Mouse (Mus musculus): ENCODE measurements around the gene Ddi2. TPM values are rescaled to one million over a fixed set of nuclear protein-coding genes. Genes with fewer than 3 reads are reported as not detected.

Ddi2 gene
- total RNA-seq, 1 experiment: 48.5 TPM

- in situ Hi-C loops (cut with MboI; ENCODE audit: low sequenced_read_pairs in 2 of 2, unreplicated experiment in 2 of 2): no loop called here
- Histone ChIP-seq H3K27ac (ENCODE audit: insufficient read depth, low read depth, low read length, poor library complexity, severe bottlenecking) (no peak overlapping the region), H3K36me3 (ENCODE audit: control insufficient read depth, insufficient read depth, low read length, poor library complexity, severe bottlenecking) (no peaks in the 10 kb centered on the region), H3K4me1 (ENCODE audit: control insufficient read depth in 2 of 2, insufficient read depth in 2 of 2, low read length in 2 of 2, poor library complexity in 1 of 2) (peaks cover 0 to 5% of the 10 kb centered on the region in 2 experiments; a peak in 1 of 4 replicates), H3K4me3 (ENCODE audit: insufficient read depth in 1 of 2, low read depth in 1 of 2, low read length in 2 of 2, poor library complexity in 1 of 2, severe bottlenecking in 1 of 2) (no peak overlapping the region), H3K9me3 (ENCODE audit: control insufficient read depth, insufficient read depth, low read depth, low read length) (no peaks in the 10 kb centered on the region), H3K9ac (ENCODE audit: insufficient read depth, low read depth, low read length, poor library complexity, severe bottlenecking) (no peak overlapping the region)
- DNase-seq (ENCODE audit: low read depth, low spot score): no peak
- no peak for TF ChIP-seq ZNF384 (IDR thresholded peaks at IDR 0.05; ENCODE audit: low read depth, low read length)
- TF ChIP-seq CHD2 (IDR thresholded peaks at IDR 0.05; ENCODE audit: low read depth, low read length): no peak
- TF ChIP-seq HCFC1 (IDR thresholded peaks at IDR 0.05; ENCODE audit: borderline replicate concordance, insufficient read depth, low read length): no peak
- TF ChIP-seq ZC3H11A (IDR thresholded peaks at IDR 0.05; ENCODE audit: borderline replicate concordance, low read depth, low read length): no peak
- TF ChIP-seq MAFK (IDR thresholded peaks at IDR 0.05; ENCODE audit: insufficient read depth, low read depth, low read length): no peak
Observed at GRCm38 (mm10) chr4:141651944-141652343, 71.3 kb downstream of the Ddi2 start.

GRCm38 (mm10) chr4:141651286-141651685 is 71.9 kb downstream of the Ddi2 start:
- TF ChIP-seq CHD2 (IDR thresholded peaks at IDR 0.05; ENCODE audit: low read depth, low read length) (no peak), MAFK (IDR thresholded peaks at IDR 0.05; ENCODE audit: insufficient read depth, low read depth, low read length) (no peak), ZC3H11A (IDR thresholded peaks at IDR 0.05; ENCODE audit: borderline replicate concordance, low read depth, low read length) (no peak), HCFC1 (IDR thresholded peaks at IDR 0.05; ENCODE audit: borderline replicate concordance, insufficient read depth, low read length) (no peak), ZNF384 (IDR thresholded peaks at IDR 0.05; ENCODE audit: low read depth, low read length) (no peak)
- Histone ChIP-seq H3K9ac (ENCODE audit: insufficient read depth, low read depth, low read length, poor library complexity, severe bottlenecking) (no peak overlapping the region), H3K9me3 (ENCODE audit: control insufficient read depth, insufficient read depth, low read depth, low read length) (no peaks in the 10 kb centered on the region), H3K4me3 (ENCODE audit: insufficient read depth in 1 of 2, low read depth in 1 of 2, low read length in 2 of 2, poor library complexity in 1 of 2, severe bottlenecking in 1 of 2) (no peak overlapping the region), H3K27ac (ENCODE audit: insufficient read depth, low read depth, low read length, poor library complexity, severe bottlenecking) (no peak overlapping the region), H3K36me3 (ENCODE audit: control insufficient read depth, insufficient read depth, low read length, poor library complexity, severe bottlenecking) (no peaks in the 10 kb centered on the region), H3K4me1 (ENCODE audit: control insufficient read depth in 2 of 2, insufficient read depth in 2 of 2, low read length in 2 of 2, poor library complexity in 1 of 2) (peaks cover 0 to 4% of the 10 kb centered on the region in 2 experiments; a peak in 1 of 4 replicates)
- no peak for DNase-seq (ENCODE audit: low read depth, low spot score)
- in situ Hi-C loops (cut with MboI; ENCODE audit: low sequenced_read_pairs in 2 of 2, unreplicated experiment in 2 of 2): no loop called here

GRCm38 (mm10) chr4:141649244-141649643 is 74.0 kb downstream of the Ddi2 start:
- Histone ChIP-seq H3K4me3 (ENCODE audit: insufficient read depth in 1 of 2, low read depth in 1 of 2, low read length in 2 of 2, poor library complexity in 1 of 2, severe bottlenecking in 1 of 2) (no peak overlapping the region), H3K9me3 (ENCODE audit: control insufficient read depth, insufficient read depth, low read depth, low read length) (no peaks in the 10 kb centered on the region), H3K9ac (ENCODE audit: insufficient read depth, low read depth, low read length, poor library complexity, severe bottlenecking) (no peak overlapping the region), H3K4me1 (ENCODE audit: control insufficient read depth in 2 of 2, insufficient read depth in 2 of 2, low read length in 2 of 2, poor library complexity in 1 of 2) (no peaks in the 10 kb centered on the region), H3K36me3 (ENCODE audit: control insufficient read depth, insufficient read depth, low read length, poor library complexity, severe bottlenecking) (no peaks in the 10 kb centered on the region), H3K27ac (ENCODE audit: insufficient read depth, low read depth, low read length, poor library complexity, severe bottlenecking) (no peak overlapping the region)
- DNase-seq (ENCODE audit: low read depth, low spot score): no peak
- in situ Hi-C loops (cut with MboI; ENCODE audit: low sequenced_read_pairs in 2 of 2, unreplicated experiment in 2 of 2): no loop called here
- TF ChIP-seq HCFC1 (IDR thresholded peaks at IDR 0.05; ENCODE audit: borderline replicate concordance, insufficient read depth, low read length) (no peak), MAFK (IDR thresholded peaks at IDR 0.05; ENCODE audit: insufficient read depth, low read depth, low read length) (no peak), CHD2 (IDR thresholded peaks at IDR 0.05; ENCODE audit: low read depth, low read length) (no peak), ZNF384 (IDR thresholded peaks at IDR 0.05; ENCODE audit: low read depth, low read length) (no peak), ZC3H11A (IDR thresholded peaks at IDR 0.05; ENCODE audit: borderline replicate concordance, low read depth, low read length) (no peak)

DNA sequence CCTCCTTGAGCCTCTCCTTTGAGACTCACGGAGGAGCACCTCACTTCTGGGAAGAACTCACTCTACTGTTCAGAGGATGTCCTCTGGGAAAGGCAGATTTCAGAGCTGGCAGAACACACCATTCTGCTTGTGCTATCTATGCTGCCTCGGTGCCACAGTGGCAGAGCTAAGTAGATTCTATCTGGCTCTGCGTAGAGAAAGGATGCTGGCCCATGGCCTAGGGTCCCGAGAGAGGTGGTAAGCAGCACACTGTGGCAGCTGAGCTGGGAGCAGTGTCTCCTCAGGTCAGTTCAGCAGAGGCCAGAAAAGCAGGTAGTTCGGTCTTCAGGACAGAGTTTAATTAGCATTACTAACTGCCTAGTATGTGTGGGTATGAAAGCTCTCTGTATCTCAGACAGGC is 75.0 kb downstream of the Ddi2 start:
- TF ChIP-seq CHD2 (IDR thresholded peaks at IDR 0.05; ENCODE audit: low read depth, low read length): no peak
- no peaks in the 10 kb centered on the region for H3K36me3 ChIP-seq (ENCODE audit: control insufficient read depth, insufficient read depth, low read length, poor library complexity, severe bottlenecking)
- no peak overlapping the region for H3K27ac ChIP-seq (ENCODE audit: insufficient read depth, low read depth, low read length, poor library complexity, severe bottlenecking)
- H3K4me3 ChIP-seq (ENCODE audit: insufficient read depth in 1 of 2, low read depth in 1 of 2, low read length in 2 of 2, poor library complexity in 1 of 2, severe bottlenecking in 1 of 2): no peak overlapping the region
- in situ Hi-C loops (cut with MboI; ENCODE audit: low sequenced_read_pairs in 2 of 2, unreplicated experiment in 2 of 2): no loop called here
- H3K4me1 ChIP-seq (ENCODE audit: control insufficient read depth in 2 of 2, insufficient read depth in 2 of 2, low read length in 2 of 2, poor library complexity in 1 of 2): no peaks in the 10 kb centered on the region
- DNase-seq (ENCODE audit: low read depth, low spot score): no peak
- no peaks in the 10 kb centered on the region for H3K9me3 ChIP-seq (ENCODE audit: control insufficient read depth, insufficient read depth, low read depth, low read length)
- no peak overlapping the region for H3K9ac ChIP-seq (ENCODE audit: insufficient read depth, low read depth, low read length, poor library complexity, severe bottlenecking)

DNA sequence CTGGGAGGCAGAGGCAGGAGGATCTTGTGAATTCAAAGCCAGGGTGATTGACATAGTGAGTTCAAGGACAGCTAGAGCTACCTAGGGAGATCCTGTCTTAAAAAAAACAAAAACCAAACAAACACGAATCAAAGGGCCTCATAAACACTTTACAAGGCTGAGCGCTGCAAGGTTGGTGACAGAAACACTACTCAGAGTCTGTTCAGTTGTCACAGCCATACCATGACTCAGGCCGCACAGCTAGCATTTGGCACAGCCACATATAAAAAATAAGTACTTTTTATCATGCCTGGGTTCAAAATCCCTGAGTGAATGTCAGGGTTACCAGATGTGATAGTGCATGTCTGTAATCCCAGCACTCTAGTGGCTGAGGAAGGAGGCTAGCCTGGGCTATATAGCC is 76.0 kb downstream of the Ddi2 start:
- Histone ChIP-seq H3K4me3 (ENCODE audit: insufficient read depth in 1 of 2, low read depth in 1 of 2, low read length in 2 of 2, poor library complexity in 1 of 2, severe bottlenecking in 1 of 2) (no peak overlapping the region), H3K9ac (ENCODE audit: insufficient read depth, low read depth, low read length, poor library complexity, severe bottlenecking) (no peak overlapping the region), H3K4me1 (ENCODE audit: control insufficient read depth in 2 of 2, insufficient read depth in 2 of 2, low read length in 2 of 2, poor library complexity in 1 of 2) (peaks cover 0 to 4% of the 10 kb centered on the region in 2 experiments; a peak in 1 of 4 replicates), H3K9me3 (ENCODE audit: control insufficient read depth, insufficient read depth, low read depth, low read length) (no peaks in the 10 kb centered on the region), H3K36me3 (ENCODE audit: control insufficient read depth, insufficient read depth, low read length, poor library complexity, severe bottlenecking) (no peaks in the 10 kb centered on the region), H3K27ac (ENCODE audit: insufficient read depth, low read depth, low read length, poor library complexity, severe bottlenecking) (no peak overlapping the region)
- TF ChIP-seq MAFK (IDR thresholded peaks at IDR 0.05; ENCODE audit: insufficient read depth, low read depth, low read length) (no peak), HCFC1 (IDR thresholded peaks at IDR 0.05; ENCODE audit: borderline replicate concordance, insufficient read depth, low read length) (no peak), CHD2 (IDR thresholded peaks at IDR 0.05; ENCODE audit: low read depth, low read length) (no peak), ZNF384 (IDR thresholded peaks at IDR 0.05; ENCODE audit: low read depth, low read length) (no peak), ZC3H11A (IDR thresholded peaks at IDR 0.05; ENCODE audit: borderline replicate concordance, low read depth, low read length) (no peak)
- in situ Hi-C loops (cut with MboI; ENCODE audit: low sequenced_read_pairs in 2 of 2, unreplicated experiment in 2 of 2): no loop called here
- DNase-seq (ENCODE audit: low read depth, low spot score): no peak

Measured in ES-E14 (cell line).